Mouse (Mus musculus): ENCODE data around the gene Usp49. TPM values are rescaled to one million over a fixed set of nuclear protein-coding genes. Genes with fewer than 3 reads are reported as not detected.
A peak's percentile ranks its signal among the peaks of the same experiment; 100 is the strongest.

The Usp49 gene
- polyA plus RNA-seq, 1 experiment from 2014 or later, result 1.2 TPM

GRCm38 (mm10) chr17:47655697-47656096 is 25.2 kb downstream of the Usp49 start:
- H3K4me3 ChIP-seq (ENCODE audit: low read depth, low read length), result no peak overlapping the region
- DNase-seq, result peak; percentile 33
- TF ChIP-seq CTCF (IDR thresholded peaks at IDR 0.05; ENCODE audit: low read depth), result no peak
- no peak for TF ChIP-seq EP300 (IDR thresholded peaks at IDR 0.05; ENCODE audit: low read depth)

GRCm38 (mm10) chr17:47657901-47658300 is 27.4 kb downstream of the Usp49 start:
- Histone ChIP-seq H3K4me3 (ENCODE audit: low read depth, low read length) (no peak overlapping the region), H3K36me3 (replicated peaks; ENCODE audit: insufficient read depth, low read length) (no peaks in the 10 kb centered on the region), H3K9ac (replicated peaks) (no peak overlapping the region), H3K27me3 (ENCODE audit: insufficient read depth, low read length) (no peaks in the 10 kb centered on the region), H3K27ac (ENCODE audit: low read depth) (no peak overlapping the region), H3K9me3 (ENCODE audit: low read length) (no peaks in the 10 kb centered on the region), H3K4me2 (ENCODE audit: low read depth, low read length) (no peak overlapping the region), H3K4me1 (ENCODE audit: insufficient read depth) (0 out of 2 replicates have a peak, but pooled peaks cover 3% of the 10 kb centered on the region)
- WGBS (ENCODE audit: insufficient replicate concordance), result 83% methylated on average over 4 of the region's 4 CpGs
- TF ChIP-seq EP300 (IDR thresholded peaks at IDR 0.05; ENCODE audit: low read depth) (no peak), CTCF (IDR thresholded peaks at IDR 0.05; ENCODE audit: low read depth) (no peak)
- DNase-seq, result no peak
- ATAC-seq, result no peak

More at GRCm38 (mm10) chr17:47655697-47656096, 25.2 kb downstream of the Usp49 start:
- H3K9me3 ChIP-seq (ENCODE audit: low read length), result no peaks in the 10 kb centered on the region
- 77% methylated on average over 5 of the region's 5 CpGs for WGBS (ENCODE audit: insufficient replicate concordance)
- H3K4me1 ChIP-seq (ENCODE audit: insufficient read depth), result 0 out of 2 replicates have a peak, but pooled peaks cover 3% of the 10 kb centered on the region
- ATAC-seq, result peak; percentile 64; the same call in 1 of the 2 replicates
- H3K36me3 ChIP-seq (replicated peaks; ENCODE audit: insufficient read depth, low read length), result no peaks in the 10 kb centered on the region
- H3K27ac ChIP-seq (ENCODE audit: low read depth), result no peak overlapping the region
- H3K9ac ChIP-seq (replicated peaks), result no peak overlapping the region
- no peak overlapping the region for H3K4me2 ChIP-seq (ENCODE audit: low read depth, low read length)
- no peaks in the 10 kb centered on the region for H3K27me3 ChIP-seq (ENCODE audit: insufficient read depth, low read length)

DNA sequence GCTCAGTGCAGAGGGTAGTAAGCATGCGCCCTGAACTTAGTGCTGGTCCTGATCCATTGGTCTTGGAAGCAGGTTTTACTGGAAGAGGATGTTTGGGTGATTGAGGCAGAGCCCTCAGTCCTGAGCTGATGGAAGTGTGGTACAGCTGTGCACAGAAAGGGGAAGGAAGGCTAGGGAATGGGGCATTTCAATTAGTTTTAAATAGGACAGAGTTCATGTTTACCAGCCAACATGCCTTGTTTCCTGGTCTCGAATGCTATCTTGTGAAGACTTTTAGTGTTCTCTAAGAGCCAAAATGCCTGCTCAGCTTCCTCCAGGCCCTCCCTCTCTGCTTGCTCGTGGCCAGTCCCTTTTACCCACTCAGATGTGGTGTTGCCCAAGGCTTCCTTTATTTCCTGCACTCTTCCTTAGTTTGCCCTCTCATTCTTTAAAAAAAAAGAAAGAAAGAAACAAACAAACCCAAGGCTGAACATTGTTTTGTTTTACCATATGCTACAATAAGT is 28.3 kb downstream of the Usp49 start:
- WGBS (ENCODE audit: insufficient replicate concordance), result 47% methylated on average over 3 of the region's 3 CpGs

DNA sequence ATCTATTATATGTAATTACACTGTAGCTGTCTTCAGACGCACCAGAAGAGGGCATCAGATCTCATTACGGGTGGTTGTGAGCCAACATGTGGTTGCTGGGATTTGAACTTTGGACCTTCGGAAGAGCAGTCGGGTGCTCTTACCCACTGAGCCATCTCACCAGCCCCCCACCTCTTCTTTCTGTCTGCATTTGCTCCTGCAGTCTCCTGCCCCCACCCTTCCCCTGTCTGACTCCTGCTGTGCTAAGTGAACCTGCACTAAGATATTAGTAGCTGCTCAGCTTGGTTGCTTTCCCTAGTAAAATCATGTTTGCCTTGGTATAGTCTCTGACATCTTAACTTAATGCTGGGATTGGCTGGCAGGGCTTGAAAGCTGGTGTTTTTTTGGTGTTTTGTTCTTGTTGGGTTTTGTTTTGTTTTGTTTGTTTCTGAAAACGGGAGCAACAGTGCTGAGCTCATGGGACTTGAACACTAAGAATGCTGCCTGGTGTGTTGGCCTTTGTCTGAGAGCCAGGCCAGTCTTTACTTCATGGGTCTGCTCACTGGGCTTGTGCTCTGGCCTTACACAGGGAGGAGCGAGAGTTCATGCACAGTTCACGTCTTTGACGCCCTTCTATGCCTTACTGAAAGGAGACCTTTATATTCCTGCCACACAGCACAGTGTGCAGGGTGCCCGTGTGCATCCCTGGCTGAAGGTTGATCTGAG is 32.7 kb downstream of the Usp49 start:
- Histone ChIP-seq H3K4me1 (ENCODE audit: insufficient read depth) (0 out of 2 replicates have a peak, but pooled peaks cover 3% of the 10 kb centered on the region), H3K4me2 (ENCODE audit: low read depth, low read length) (no peak overlapping the region), H3K9ac (replicated peaks) (no peak overlapping the region), H3K27ac (ENCODE audit: low read depth) (no peak overlapping the region), H3K27me3 (ENCODE audit: insufficient read depth, low read length) (no peaks in the 10 kb centered on the region), H3K36me3 (replicated peaks; ENCODE audit: insufficient read depth, low read length) (no peaks in the 10 kb centered on the region), H3K4me3 (ENCODE audit: low read depth, low read length) (no peak overlapping the region), H3K9me3 (ENCODE audit: low read length) (no peaks in the 10 kb centered on the region)
- no peak for ATAC-seq
- TF ChIP-seq CTCF (IDR thresholded peaks at IDR 0.05; ENCODE audit: low read depth) (no peak), EP300 (IDR thresholded peaks at IDR 0.05; ENCODE audit: low read depth) (no peak)
- 78% methylated on average over 9 of the region's 9 CpGs for WGBS (ENCODE audit: insufficient replicate concordance)
- no peak for DNase-seq

More for the DNA sequence above, 28.3 kb downstream of the Usp49 start:
- no peak for ATAC-seq
- no peak overlapping the region for H3K4me2 ChIP-seq (ENCODE audit: low read depth, low read length)
- no peaks in the 10 kb centered on the region for H3K9me3 ChIP-seq (ENCODE audit: low read length)
- no peak overlapping the region for H3K27ac ChIP-seq (ENCODE audit: low read depth)
- no peak for DNase-seq
- no peak overlapping the region for H3K9ac ChIP-seq (replicated peaks)
- no peak for TF ChIP-seq CTCF (IDR thresholded peaks at IDR 0.05; ENCODE audit: low read depth)
- H3K4me1 ChIP-seq (ENCODE audit: insufficient read depth), result 0 out of 2 replicates have a peak, but pooled peaks cover 3% of the 10 kb centered on the region
- no peak overlapping the region for H3K4me3 ChIP-seq (ENCODE audit: low read depth, low read length)
- H3K27me3 ChIP-seq (ENCODE audit: insufficient read depth, low read length), result no peaks in the 10 kb centered on the region
- no peaks in the 10 kb centered on the region for H3K36me3 ChIP-seq (replicated peaks; ENCODE audit: insufficient read depth, low read length)

GRCm38 (mm10) chr17:47664474-47664873 is 34.0 kb downstream of the Usp49 start:
- Histone ChIP-seq H3K27ac (ENCODE audit: low read depth) (no peak overlapping the region), H3K4me1 (ENCODE audit: insufficient read depth) (no peaks in the 10 kb centered on the region), H3K27me3 (ENCODE audit: insufficient read depth, low read length) (no peaks in the 10 kb centered on the region), H3K4me3 (ENCODE audit: low read depth, low read length) (no peak overlapping the region), H3K4me2 (ENCODE audit: low read depth, low read length) (no peak overlapping the region), H3K36me3 (replicated peaks; ENCODE audit: insufficient read depth, low read length) (no peaks in the 10 kb centered on the region), H3K9ac (replicated peaks) (no peak overlapping the region), H3K9me3 (ENCODE audit: low read length) (no peaks in the 10 kb centered on the region)
- TF ChIP-seq EP300 (IDR thresholded peaks at IDR 0.05; ENCODE audit: low read depth) (no peak), CTCF (IDR thresholded peaks at IDR 0.05; ENCODE audit: low read depth) (no peak)
- DNase-seq (no peak), ATAC-seq (no peak)
- WGBS (ENCODE audit: insufficient replicate concordance), result 69% methylated on average over 7 of the region's 7 CpGs

DNA sequence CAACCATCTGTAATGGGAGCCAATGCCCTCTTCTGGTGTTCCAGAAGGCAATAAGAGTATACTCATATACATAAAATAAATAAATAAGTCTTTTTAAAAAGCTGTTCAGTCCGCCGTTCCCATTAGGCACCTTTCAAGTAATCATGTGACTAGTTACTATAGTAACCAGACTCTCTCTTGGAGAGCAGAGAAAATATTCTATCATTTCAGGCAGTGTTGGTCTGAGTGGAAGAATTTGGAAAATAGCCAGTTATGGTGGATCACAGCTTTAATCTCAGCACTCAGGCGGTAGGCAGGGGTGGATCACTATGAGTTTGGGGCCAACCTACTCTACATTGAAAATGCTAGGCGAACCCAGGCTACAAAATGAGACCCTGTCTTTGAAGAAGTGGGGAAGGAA is 38.7 kb downstream of the Usp49 start:
- Histone ChIP-seq H3K4me1 (ENCODE audit: insufficient read depth) (peaks cover 7% of the 10 kb centered on the region), H3K9me3 (ENCODE audit: low read length) (no peaks in the 10 kb centered on the region), H3K27me3 (ENCODE audit: insufficient read depth, low read length) (peaks cover 11% of the 10 kb centered on the region; the same call in 1 of the 2 replicates), H3K4me2 (ENCODE audit: low read depth, low read length) (no peak overlapping the region), H3K27ac (ENCODE audit: low read depth) (no peak overlapping the region), H3K36me3 (replicated peaks; ENCODE audit: insufficient read depth, low read length) (no peaks in the 10 kb centered on the region), H3K9ac (replicated peaks) (no peak overlapping the region), H3K4me3 (ENCODE audit: low read depth, low read length) (no peak overlapping the region)
- no peak for DNase-seq
- WGBS (ENCODE audit: insufficient replicate concordance), result 77% methylated on average over 4 of the region's 4 CpGs
- ATAC-seq, result no peak
- no peak for TF ChIP-seq CTCF (IDR thresholded peaks at IDR 0.05; ENCODE audit: low read depth)
- no peak for TF ChIP-seq EP300 (IDR thresholded peaks at IDR 0.05; ENCODE audit: low read depth)

Measured in liver, postnatal 0 days (tissue).